8 mouse cellular contexts compared by ENCODE assay signal in the genomic region with DNA sequence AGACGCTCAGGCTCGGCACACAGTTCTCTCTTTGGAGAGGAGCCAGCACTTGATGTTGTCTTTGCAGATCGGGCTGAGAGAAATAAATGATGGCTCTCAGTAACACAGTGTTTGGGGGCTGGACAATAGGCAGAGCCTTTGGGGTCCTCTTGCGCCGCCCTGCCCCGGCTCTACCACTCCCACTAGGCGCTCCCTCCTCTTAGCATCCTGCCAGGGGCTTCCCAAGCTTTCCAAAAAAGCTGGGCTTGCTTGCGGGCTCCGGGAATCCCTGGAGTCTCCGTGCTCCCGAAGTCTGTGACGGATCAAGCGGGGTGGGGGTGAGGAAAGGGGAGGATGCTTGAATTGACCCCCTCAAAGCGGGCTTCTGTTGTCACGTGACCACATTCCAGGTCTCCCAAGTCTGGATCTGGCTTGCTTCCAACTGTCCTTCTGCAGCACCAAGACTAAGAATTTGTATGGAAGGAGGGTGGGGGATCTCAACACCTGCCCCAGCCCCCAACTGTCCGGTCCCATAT. TPM values are rescaled to one million over a fixed set of nuclear protein-coding genes. Genes with fewer than 3 reads are reported as not detected.
A peak's percentile ranks its signal among the peaks of the same experiment; 100 is the strongest.
DNase-seq lines count a peak whose midpoint lies in the region; ATAC-seq lines count a peak whose summit lies in the region.

A gene (minus strand): TSS at position 87 of the 515 bp plus-strand sequence.

- 3% methylated on average over 16 of the region's 16 CpGs for WGBS in hindbrain, embryonic 13.5 days

- H3K9ac ChIP-seq in hindbrain, embryonic 13.5 days, result peak within 1 kb of the TSS; percentile 77

- no peaks in the 10 kb centered on the region for H3K36me3 ChIP-seq in hindbrain, embryonic 13.5 days

- no peaks in the 10 kb centered on the region for H3K9me3 ChIP-seq in hindbrain, embryonic 13.5 days

- peak within 1 kb of the TSS; percentile 82 for H3K27ac ChIP-seq in hindbrain, embryonic 13.5 days

- peak; percentile 52 for ATAC-seq in hindbrain, embryonic 13.5 days (ENCODE audit: low FRiP score)
- ATAC-seq in frontal cortex, adult (ENCODE audit: low TSS enrichment), result no peak

- DNase-seq in MN1 (ENCODE audit: low spot score), result peak; percentile 76
- DNase-seq in brain, adult 2 months (ENCODE audit: low read depth, low spot score), result peak; percentile 74
- peak; percentile 80 to 85 for DNase-seq in gastrocnemius, adult 8-10 months (ENCODE audit: low spot score in 2 of 2)
- DNase-seq in left cerebral cortex, postnatal 10 days (ENCODE audit: extremely low spot score in 1 of 2, low spot score in 2 of 2), result peak; percentile 59 to 77
- DNase-seq in lung, postnatal 4 days, result peak; percentile 61 to 84
- peak; percentile 71 for DNase-seq in right cerebral cortex, adult 18-20 months

- peaks cover 43% of the 10 kb centered on the region for H3K27me3 ChIP-seq in hindbrain, embryonic 13.5 days

- H3K4me3 ChIP-seq in hindbrain, embryonic 13.5 days, result peak within 1 kb of the TSS; percentile 48

- H3K4me2 ChIP-seq in hindbrain, embryonic 13.5 days, result peak within 1 kb of the TSS; percentile 86

- H3K4me1 ChIP-seq in hindbrain, embryonic 13.5 days (replicated peaks), result peaks cover 29% of the 10 kb centered on the region

- intact Hi-C loops in left cerebral cortex, postnatal 10 days (cut with DNase I), result no loop called here

RNA-seq across cellular contexts. Expression of the gene that starts here (rescaled TPM):
- 100 to 1,000 TPM in 1 of 4 experiments, 10 to 100 TPM in 3; 39.2 to 148 (median 53.2) TPM for total RNA-seq in gastrocnemius, adult 8-10 months (2022)
- polyA plus RNA-seq in hindbrain, embryonic 13.5 days (2015; fragmentation: Nextera tagmentation; extraction: Ambion mirVana), result 24.8 and 27.2 TPM in 2 replicates
- 10 to 100 TPM; 26.8 to 50.6 TPM for total RNA-seq in left cerebral cortex, postnatal 10 days (2021)
